Mouse (Mus musculus) hindbrain, embryonic 11.5 days (tissue): Measurements from ENCODE around the gene Cables2. TPM values are rescaled to one million over a fixed set of nuclear protein-coding genes. Genes with fewer than 3 reads are reported as not detected.

ENCODE experiments used
- ATAC-seq: fragments of 200-750 bp; cut with Nextera tagmentation; 2 replicates; pipeline ENCODE4 v1.8.0; 2017; ENCODE audit warnings: mild to moderate bottlenecking, moderate TSS enrichment, moderate library complexity; ENCODE audit not compliant: low FRiP score
- DNase-seq: peaks from one replicate; pipeline ENCODE4 v3.0.0-alpha.2; 2015; ENCODE audit warnings: low spot score
- H3K27ac ChIP-seq: fragments of 300-500 bp; sonication (generic); 2 replicates; pipeline ENCODE4 v1.5.1; 2014; ENCODE audit warnings: mild to moderate bottlenecking, low read depth, low read length
- H3K27me3 ChIP-seq: fragments of 300-500 bp; sonication (generic); 2 replicates; pipeline ENCODE4 v1.6.1; 2014; ENCODE audit warnings: mild to moderate bottlenecking, low read length, moderate library complexity, mixed read lengths; ENCODE audit not compliant: control insufficient read depth, insufficient read depth
- H3K36me3 ChIP-seq: fragments of 300-500 bp; sonication (generic); 2 replicates; pipeline ENCODE4 v1.6.1; 2014; ENCODE audit warnings: mild to moderate bottlenecking, low read length, moderate library complexity, mixed read lengths; ENCODE audit not compliant: control insufficient read depth, insufficient read depth
- H3K4me1 ChIP-seq: fragments of 300-500 bp; sonication (generic); replicated peaks from 2 replicates; pipeline ENCODE4 v1.6.1; 2014; ENCODE audit warnings: low read length, mixed read lengths; ENCODE audit not compliant: control insufficient read depth, insufficient read depth
- H3K4me2 ChIP-seq: fragments of 300-500 bp; sonication (generic); replicated peaks from 2 replicates; pipeline ENCODE4 v1.6.1; 2014; ENCODE audit warnings: mild to moderate bottlenecking, low read depth, low read length
- H3K4me3 ChIP-seq: fragments of 300-500 bp; sonication (generic); 2 replicates; pipeline ENCODE4 v1.5.1; 2014; ENCODE audit warnings: low read depth, low read length
- H3K9ac ChIP-seq: fragments of 300-500 bp; sonication (generic); 2 replicates; pipeline ENCODE4 v1.6.1; 2014; ENCODE audit warnings: low read depth, low read length
- H3K9me3 ChIP-seq: fragments of 300-500 bp; sonication (generic); 2 replicates; pipeline ENCODE4 v1.6.1; 2016; ENCODE audit warnings: low read length; ENCODE audit not compliant: control insufficient read depth
- WGBS: fragments of 180-500 bp; shearing (Covaris S2); extraction: QIAGEN DNeasy Blood & Tissue Kit; methylation state at CpG from one replicate; pipeline ENCODE4 v1.1.7; 2014; 5-methylcytosine and 5-hydroxymethylcytosine counted together
- polyA plus RNA-seq: library from polyadenylated mRNA; unstranded; fragments of >200 nt; fragmentation: Nextera tagmentation; extraction: Ambion mirVana; gene quantifications from 2 replicates; pipeline ENCODE4 v1.2.1, GENCODE M21; 2014

The Cables2 gene
- polyA plus RNA-seq, result 14.0 and 16.8 TPM in 2 replicates

DNA sequence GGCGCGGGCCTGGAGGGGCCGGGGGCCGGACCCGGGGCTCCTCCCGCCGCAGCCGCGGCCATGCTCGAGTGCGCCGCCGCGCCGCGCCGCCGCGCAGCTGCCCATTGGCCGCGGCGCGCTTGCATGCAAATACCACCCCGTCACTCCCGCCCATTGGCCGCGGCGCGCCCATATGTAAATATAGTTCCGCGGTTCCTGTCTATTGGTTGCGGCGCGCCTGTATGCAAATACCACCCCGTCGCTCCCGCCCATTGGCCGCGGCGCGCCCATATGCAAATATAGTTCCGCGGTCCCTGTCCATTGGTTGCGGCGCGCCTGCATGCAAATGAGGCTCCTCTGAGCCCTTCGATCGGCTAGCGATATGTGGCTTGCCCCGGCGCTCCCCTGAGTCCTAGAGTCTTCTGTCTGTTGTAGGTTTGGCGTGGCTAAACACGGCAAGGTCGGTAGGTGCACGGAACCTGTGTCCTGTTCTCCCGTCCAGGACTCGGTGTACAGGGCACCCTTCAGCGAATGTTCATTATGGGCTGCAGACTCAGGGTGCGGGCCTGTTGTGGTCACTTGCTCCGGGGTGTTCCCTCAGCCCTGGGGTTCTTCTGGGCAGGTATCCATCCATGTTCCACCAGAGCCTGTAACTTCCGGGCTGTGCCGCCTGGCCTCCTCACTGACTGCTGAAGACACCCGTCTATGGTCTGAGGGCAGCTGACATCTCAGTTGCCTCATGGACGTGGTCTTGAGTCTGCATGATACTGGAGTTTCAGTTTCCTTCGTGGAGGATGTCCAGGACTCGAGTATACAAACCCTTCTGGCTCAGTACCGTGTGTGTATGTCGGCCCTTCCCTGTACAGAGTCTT lies at the start of gene Cables2:
TSS of gene Cables2 (minus strand) at position 103 of the 851 bp plus-strand sequence.
- DNase-seq (peak; percentile 96), ATAC-seq (peak; percentile 95)
- Histone ChIP-seq H3K4me2 (peak within 1 kb of the TSS; percentile 94), H3K4me3 (peak within 1 kb of the TSS; percentile 78), H3K36me3 (no peaks in the 10 kb centered on the region), H3K27ac (peak within 1 kb of the TSS; percentile 65), H3K27me3 (no peaks in the 10 kb centered on the region), H3K4me1 (peaks cover 2% of the 10 kb centered on the region; the same call in 1 of the 2 replicates), H3K9ac (peak within 1 kb of the TSS; percentile 91), H3K9me3 (no peaks in the 10 kb centered on the region)
- 7% methylated on average over 66 of the region's 68 CpGs for WGBS

DNA sequence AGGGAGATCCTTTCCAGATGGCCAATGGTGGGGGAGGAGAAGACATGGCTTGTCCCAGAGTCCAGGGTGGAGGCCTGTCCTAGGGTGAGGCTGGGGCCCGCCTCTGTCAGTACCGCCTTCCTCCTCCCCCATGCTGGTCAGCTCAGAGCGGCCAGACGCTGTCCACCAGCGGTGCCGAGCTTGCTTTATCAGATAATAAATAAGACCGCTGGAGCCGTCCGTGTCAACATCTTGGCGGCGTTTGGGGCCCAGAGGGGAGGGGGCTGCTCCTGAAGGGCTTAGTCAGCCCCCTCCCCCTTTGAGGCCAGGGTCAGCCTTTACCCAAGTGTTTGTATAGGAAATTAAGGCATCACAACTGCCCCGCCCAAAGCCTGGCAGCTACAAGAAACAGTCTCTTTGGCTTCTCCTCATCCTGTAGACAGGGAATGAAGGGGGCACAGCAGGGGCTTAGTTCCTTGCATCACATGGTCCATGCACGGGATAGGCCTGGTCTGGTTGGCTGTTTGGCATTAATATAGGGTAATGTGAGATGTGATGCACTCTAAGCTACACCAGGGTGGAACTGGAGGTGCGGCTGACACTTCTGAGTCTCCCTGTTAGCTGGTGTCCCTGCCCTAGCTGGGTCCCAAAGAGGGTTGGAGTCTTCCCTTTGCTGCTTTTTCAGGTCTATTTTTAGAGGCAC lies 49.5 kb upstream of the Cables2 start:
- Histone ChIP-seq H3K36me3 (no peaks in the 10 kb centered on the region), H3K27ac (no peak overlapping the region), H3K27me3 (no peaks in the 10 kb centered on the region), H3K4me3 (no peak overlapping the region), H3K9me3 (no peaks in the 10 kb centered on the region), H3K4me2 (no peak overlapping the region), H3K4me1 (no peaks in the 10 kb centered on the region), H3K9ac (no peak overlapping the region)
- ATAC-seq (no peak; the same call in 1 of the 2 replicates), DNase-seq (no peak)
- 24% methylated on average over 14 of the region's 14 CpGs for WGBS

DNA sequence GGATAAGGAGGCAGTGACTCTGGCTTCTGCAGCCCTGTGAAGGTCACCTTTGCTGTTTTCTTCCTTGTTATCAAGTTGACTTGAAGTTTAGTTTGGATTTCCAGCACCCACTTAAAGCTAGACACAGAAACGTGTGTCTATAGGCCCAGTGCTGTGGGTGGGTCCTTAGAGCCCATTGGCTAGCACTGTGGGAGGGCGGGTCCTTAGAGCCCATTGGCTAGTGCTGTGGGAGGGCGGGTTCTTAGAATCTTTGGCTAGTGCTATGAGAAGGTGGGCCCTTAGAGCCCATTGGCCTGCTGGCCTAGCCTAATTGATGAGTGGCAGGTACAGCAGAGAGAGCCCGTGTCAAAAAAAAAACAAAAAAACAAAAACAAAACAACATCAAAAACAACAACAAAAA lies 46.9 kb upstream of the Cables2 start:
- no peak for ATAC-seq

DNA sequence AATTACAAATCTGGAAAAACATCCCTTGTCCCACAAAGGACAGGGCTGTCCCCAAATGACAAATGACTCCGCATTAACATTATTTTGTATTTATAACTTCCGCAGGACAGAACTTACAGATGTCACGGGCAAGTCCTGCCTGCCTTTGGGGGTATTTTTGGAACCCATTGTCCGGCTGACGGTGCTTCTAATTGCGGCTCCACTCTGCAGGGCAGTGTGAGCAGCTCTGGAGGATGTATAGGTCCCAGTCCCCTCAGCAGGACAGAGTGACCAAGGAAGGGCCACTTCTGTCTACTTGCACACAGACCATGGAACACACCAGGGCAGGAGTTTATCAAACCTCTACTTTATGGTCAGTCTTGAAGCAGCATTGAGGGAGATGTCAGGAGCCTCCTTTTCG lies 44.3 kb upstream of the Cables2 start:
- no peaks in the 10 kb centered on the region for H3K4me1 ChIP-seq
- 82% methylated on average over 7 of the region's 7 CpGs for WGBS
- no peak for ATAC-seq

More for the DNA sequence above, 46.9 kb upstream of the Cables2 start:
- DNase-seq, result no peak
- Histone ChIP-seq H3K4me3 (no peak overlapping the region), H3K9ac (no peak overlapping the region), H3K4me2 (no peak overlapping the region), H3K4me1 (no peaks in the 10 kb centered on the region), H3K27ac (no peak overlapping the region), H3K9me3 (no peaks in the 10 kb centered on the region), H3K36me3 (no peaks in the 10 kb centered on the region), H3K27me3 (no peaks in the 10 kb centered on the region)
- WGBS, result 80% methylated on average over 4 of the region's 4 CpGs

DNA sequence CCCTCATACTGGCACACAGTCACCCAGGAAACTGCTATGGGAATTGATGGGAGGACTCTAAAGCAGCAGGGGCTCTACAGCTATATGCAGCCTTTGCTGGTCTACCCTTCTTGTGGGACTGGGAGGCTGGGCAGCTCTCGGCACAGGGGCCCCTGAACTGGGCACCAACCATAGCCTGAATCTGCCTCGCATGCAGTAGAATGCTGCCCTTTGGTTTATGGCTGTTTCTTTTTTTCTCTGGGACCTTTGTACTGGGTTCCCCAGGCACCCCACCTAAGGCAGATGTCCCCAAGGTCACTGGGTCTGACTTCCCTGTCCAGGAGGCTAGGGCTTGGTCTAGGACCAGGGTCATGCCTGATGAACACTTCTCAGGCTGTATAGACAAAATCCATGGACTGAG lies 41.0 kb upstream of the Cables2 start:
- H3K9ac ChIP-seq, result no peak overlapping the region
- DNase-seq, result no peak
- H3K27ac ChIP-seq, result no peak overlapping the region
- no peaks in the 10 kb centered on the region for H3K36me3 ChIP-seq
- no peaks in the 10 kb centered on the region for H3K9me3 ChIP-seq
- 85% methylated on average over 2 of the region's 2 CpGs for WGBS
- no peak for ATAC-seq
- H3K4me2 ChIP-seq, result no peak overlapping the region
- no peak overlapping the region for H3K4me3 ChIP-seq
- no peaks in the 10 kb centered on the region for H3K4me1 ChIP-seq
- no peaks in the 10 kb centered on the region for H3K27me3 ChIP-seq

More for the DNA sequence above, 44.3 kb upstream of the Cables2 start:
- H3K9me3 ChIP-seq, result no peaks in the 10 kb centered on the region
- H3K4me3 ChIP-seq, result no peak overlapping the region
- H3K4me2 ChIP-seq, result no peak overlapping the region
- H3K9ac ChIP-seq, result no peak overlapping the region
- H3K27ac ChIP-seq, result no peak overlapping the region
- no peaks in the 10 kb centered on the region for H3K36me3 ChIP-seq
- no peak for DNase-seq
- H3K27me3 ChIP-seq, result no peaks in the 10 kb centered on the region

DNA sequence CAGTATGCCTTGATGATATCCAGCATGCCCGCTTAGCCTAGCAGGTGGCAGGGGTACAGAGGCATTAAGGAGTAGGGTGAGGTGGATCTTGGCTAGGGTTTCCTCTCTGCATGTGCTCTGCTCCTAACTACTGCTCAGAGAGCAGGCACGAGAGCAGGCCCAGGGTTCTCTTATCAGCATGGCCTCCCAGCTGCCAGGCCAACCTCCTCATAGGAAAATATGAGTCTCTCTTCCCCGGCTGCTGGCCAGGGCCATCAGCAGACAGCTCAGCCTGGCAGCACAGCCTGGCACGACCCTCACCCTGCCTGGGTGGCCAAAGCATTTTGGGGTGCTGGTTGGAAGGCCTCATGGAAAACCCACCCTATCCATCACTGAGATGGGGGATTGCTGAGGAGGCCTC lies 37.9 kb upstream of the Cables2 start:
- Histone ChIP-seq H3K4me3 (no peak overlapping the region), H3K36me3 (no peaks in the 10 kb centered on the region), H3K9me3 (no peaks in the 10 kb centered on the region), H3K27me3 (no peaks in the 10 kb centered on the region), H3K27ac (no peak overlapping the region), H3K4me2 (no peak overlapping the region), H3K4me1 (no peaks in the 10 kb centered on the region), H3K9ac (no peak overlapping the region)
- DNase-seq, result no peak
- WGBS, result 83% methylated on average over 4 of the region's 4 CpGs
- no peak for ATAC-seq

DNA sequence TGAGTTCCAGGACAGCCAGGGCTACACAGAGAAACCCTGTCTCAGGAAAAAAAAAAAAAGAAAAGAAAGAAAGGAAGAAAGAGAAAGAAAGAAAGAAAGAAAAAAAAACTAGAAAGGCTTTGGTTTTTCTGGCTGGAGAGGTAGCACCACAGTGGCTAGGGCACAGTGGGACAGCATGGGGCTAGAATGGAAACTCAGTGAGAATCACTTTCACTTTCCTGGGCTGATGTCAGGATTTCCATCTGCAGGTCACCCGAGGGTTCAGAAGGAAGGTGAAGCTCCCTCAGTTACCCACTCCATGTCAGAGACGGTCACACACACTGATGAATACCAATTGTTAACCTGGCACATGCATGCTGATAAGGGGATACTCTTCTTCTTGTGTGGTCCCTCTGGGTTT lies 34.4 kb upstream of the Cables2 start:
- DNase-seq, result no peak
- H3K4me1 ChIP-seq, result no peaks in the 10 kb centered on the region
- H3K9me3 ChIP-seq, result no peaks in the 10 kb centered on the region
- H3K4me2 ChIP-seq, result no peak overlapping the region
- no peak for ATAC-seq
- H3K27ac ChIP-seq, result no peak overlapping the region
- no peaks in the 10 kb centered on the region for H3K36me3 ChIP-seq
- no peak overlapping the region for H3K4me3 ChIP-seq
- H3K9ac ChIP-seq, result no peak overlapping the region
- WGBS, result 45% methylated on average over 2 of the region's 2 CpGs
- H3K27me3 ChIP-seq, result no peaks in the 10 kb centered on the region

DNA sequence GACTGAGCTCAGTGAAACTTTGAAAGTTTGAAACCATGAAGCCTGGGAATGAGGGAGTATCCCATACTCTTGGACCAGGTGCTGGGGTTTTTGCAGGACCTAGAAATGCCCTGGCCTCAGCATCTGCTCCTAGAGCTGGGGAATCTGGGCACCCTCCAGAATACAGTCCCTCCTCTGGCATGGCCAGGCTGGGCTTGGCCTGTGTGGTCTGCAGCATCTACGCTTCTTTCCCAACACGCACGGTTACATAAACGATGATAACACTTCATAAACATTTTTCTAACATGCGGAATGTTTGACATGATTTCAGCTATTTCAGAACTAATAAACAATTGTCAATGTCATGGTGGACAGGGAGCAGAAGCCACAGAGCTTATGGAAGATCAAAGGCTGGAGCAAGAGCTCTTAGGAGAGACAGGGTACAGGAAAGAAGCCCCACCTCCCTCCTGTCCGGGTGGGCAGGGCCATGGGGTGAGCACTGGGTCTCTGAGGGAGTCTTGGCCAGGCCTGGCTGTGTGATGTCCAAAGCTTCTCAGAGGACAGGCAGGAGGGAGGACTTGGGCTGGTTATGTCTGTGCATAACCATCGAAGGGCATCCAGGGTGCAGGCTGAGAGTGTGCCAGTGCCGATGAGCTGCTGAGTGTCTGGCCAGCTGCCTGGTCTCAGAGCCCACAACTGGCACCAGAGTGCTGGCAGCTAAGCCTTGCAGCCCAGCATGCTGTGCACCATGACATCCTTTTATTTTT lies 33.3 kb upstream of the Cables2 start:
- Histone ChIP-seq H3K9me3 (no peaks in the 10 kb centered on the region), H3K36me3 (no peaks in the 10 kb centered on the region), H3K4me2 (no peak overlapping the region), H3K27me3 (no peaks in the 10 kb centered on the region), H3K4me1 (no peaks in the 10 kb centered on the region), H3K9ac (no peak overlapping the region), H3K27ac (no peak overlapping the region), H3K4me3 (no peak overlapping the region)
- ATAC-seq, result no peak
- no peak for DNase-seq
- 82% methylated on average over 8 of the region's 8 CpGs for WGBS
